Mouse (Mus musculus): ENCODE measurements around the gene Spag6. TPM values are rescaled to one million over a fixed set of nuclear protein-coding genes. Genes with fewer than 3 reads are reported as not detected.

Spag6 gene
- polyA plus RNA-seq (2016; fragmentation: Nextera tagmentation; extraction: Ambion mirVana), result 0.46 and 0.59 TPM in 2 replicates

GRCm38 (mm10) chr2:18693871-18694610 lies at the start of gene Spag6:
Spag6 (plus strand) TSS chr2:18694032.
- Histone ChIP-seq H3K36me3 (no peaks in the 10 kb centered on the region), H3K4me1 (replicated peaks) (peaks cover 39% of the 10 kb centered on the region), H3K27me3 (ENCODE audit: insufficient read depth, poor library complexity, severe bottlenecking) (peaks cover 92% of the 10 kb centered on the region), H3K4me3 (peak within 1 kb of the TSS; percentile 75), H3K9me3 (0 out of 2 replicates have a peak, but pooled peaks cover 3% of the 10 kb centered on the region), H3K27ac (peak within 1 kb of the TSS; percentile 93)
- under 1% methylated on average over 61 of the region's 61 CpGs for WGBS
- peak; percentile 88 for DNase-seq (ENCODE audit: low spot score)

DNA sequence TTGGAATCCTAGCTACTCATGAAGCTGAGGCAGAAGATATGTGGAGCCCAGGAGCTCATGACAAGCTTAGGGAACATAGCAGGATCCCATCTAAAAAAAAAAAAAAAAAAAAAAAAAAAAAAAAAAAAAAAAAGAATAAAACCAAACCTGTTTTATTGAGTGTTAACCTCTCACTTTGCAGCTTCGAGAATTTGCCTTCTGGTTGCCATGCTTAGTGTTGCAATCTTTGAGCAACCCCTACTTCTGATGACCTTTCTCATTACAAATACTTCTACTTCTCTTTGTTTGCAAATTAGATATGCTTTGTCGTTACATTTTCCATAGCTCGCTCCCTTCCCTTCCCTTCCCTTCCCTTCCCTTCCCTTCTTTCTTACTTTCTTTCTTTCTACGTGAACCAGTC lies 45.3 kb upstream of the Spag6 start:
- H3K4me3 ChIP-seq, result no peak overlapping the region
- H3K27me3 ChIP-seq (ENCODE audit: insufficient read depth, poor library complexity, severe bottlenecking), result no peaks in the 10 kb centered on the region; the same call in 1 of the 2 replicates
- no peaks in the 10 kb centered on the region for H3K36me3 ChIP-seq
- no peak for DNase-seq (ENCODE audit: low spot score)
- H3K4me1 ChIP-seq (replicated peaks), result no peaks in the 10 kb centered on the region
- WGBS, result 81% methylated on average over 4 of the region's 4 CpGs
- H3K27ac ChIP-seq, result no peak overlapping the region
- H3K9me3 ChIP-seq, result peaks cover 3% of the 10 kb centered on the region; the same call in 1 of the 2 replicates

DNA sequence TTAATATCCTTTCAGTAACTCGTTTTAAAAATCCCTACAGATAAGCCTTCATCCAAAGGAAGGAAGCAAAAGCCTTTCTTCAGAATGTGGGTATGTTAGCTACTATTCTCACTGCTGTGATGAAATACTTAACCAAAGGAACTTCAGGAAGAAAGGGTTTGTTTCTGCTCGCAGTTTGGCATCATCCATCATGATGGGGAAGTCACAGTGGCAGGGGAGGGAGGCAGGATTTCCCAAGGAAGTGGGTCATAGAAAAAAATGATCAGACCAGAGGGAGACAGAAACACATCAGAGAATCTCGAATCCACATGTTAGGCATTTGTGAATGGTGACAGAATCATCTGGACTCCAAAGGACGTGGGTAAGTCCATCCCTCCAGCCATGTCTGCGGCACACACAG lies 39.0 kb upstream of the Spag6 start:
- no peaks in the 10 kb centered on the region for H3K36me3 ChIP-seq
- H3K27me3 ChIP-seq (ENCODE audit: insufficient read depth, poor library complexity, severe bottlenecking), result no peaks in the 10 kb centered on the region
- H3K4me3 ChIP-seq, result no peak overlapping the region
- no peaks in the 10 kb centered on the region for H3K4me1 ChIP-seq (replicated peaks)
- WGBS, result 72% methylated on average over 5 of the region's 5 CpGs
- no peak overlapping the region for H3K27ac ChIP-seq
- no peak for DNase-seq (ENCODE audit: low spot score)
- H3K9me3 ChIP-seq, result no peaks in the 10 kb centered on the region

DNA sequence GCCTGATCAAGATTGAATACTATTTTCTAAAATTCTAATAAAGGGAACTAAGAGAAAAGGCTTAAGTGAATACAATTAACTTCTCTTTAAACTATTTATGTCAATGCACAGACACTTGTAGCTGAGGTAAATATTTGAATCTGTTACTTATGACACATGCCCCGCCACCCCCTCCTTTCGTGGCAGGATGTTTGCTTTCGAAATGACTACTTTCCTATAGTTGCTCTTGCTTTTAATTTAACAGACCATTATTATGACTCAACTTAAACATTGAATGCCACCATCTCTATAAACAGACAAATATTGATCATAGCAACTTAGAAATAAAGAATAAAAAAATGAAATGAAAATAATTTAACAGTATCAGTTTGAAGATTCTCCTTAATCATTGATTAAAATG lies 29.8 kb upstream of the Spag6 start:
- Histone ChIP-seq H3K4me1 (replicated peaks) (no peaks in the 10 kb centered on the region), H3K27ac (no peak overlapping the region), H3K4me3 (no peak overlapping the region), H3K27me3 (ENCODE audit: insufficient read depth, poor library complexity, severe bottlenecking) (peaks cover 13% of the 10 kb centered on the region), H3K36me3 (no peaks in the 10 kb centered on the region), H3K9me3 (no peaks in the 10 kb centered on the region)
- no peak for DNase-seq (ENCODE audit: low spot score)
- 91% methylated on average over 3 of the region's 3 CpGs for WGBS

- Histone ChIP-seq H3K4me3 (no peak overlapping the region), H3K9me3 (no peaks in the 10 kb centered on the region), H3K36me3 (no peaks in the 10 kb centered on the region), H3K27ac (no peak overlapping the region), H3K27me3 (ENCODE audit: insufficient read depth, poor library complexity, severe bottlenecking) (peaks cover 54% of the 10 kb centered on the region), H3K4me1 (replicated peaks) (peaks cover 40% of the 10 kb centered on the region)
- 3% methylated on average over 6 of the region's 6 CpGs for WGBS
- DNase-seq (ENCODE audit: low spot score), result no peak
Measured at GRCm38 (mm10) chr2:18671041-18671440, 22.8 kb upstream of the Spag6 start.

GRCm38 (mm10) chr2:18672133-18672765 lies 21.6 kb upstream of the Spag6 start, which contains the start of gene Commd3:
Commd3 (plus strand) TSS chr2:18672384.
- no peaks in the 10 kb centered on the region for H3K36me3 ChIP-seq
- no peaks in the 10 kb centered on the region for H3K9me3 ChIP-seq
- H3K4me1 ChIP-seq (replicated peaks), result peaks cover 42% of the 10 kb centered on the region
- peak; percentile 93 for DNase-seq (ENCODE audit: low spot score)
- under 1% methylated on average over 91 of the region's 91 CpGs for WGBS
- peaks cover 53% of the 10 kb centered on the region for H3K27me3 ChIP-seq (ENCODE audit: insufficient read depth, poor library complexity, severe bottlenecking)
- peak within 1 kb of the TSS; percentile 78 for H3K4me3 ChIP-seq
- H3K27ac ChIP-seq, result peak within 1 kb of the TSS; percentile 99

DNA sequence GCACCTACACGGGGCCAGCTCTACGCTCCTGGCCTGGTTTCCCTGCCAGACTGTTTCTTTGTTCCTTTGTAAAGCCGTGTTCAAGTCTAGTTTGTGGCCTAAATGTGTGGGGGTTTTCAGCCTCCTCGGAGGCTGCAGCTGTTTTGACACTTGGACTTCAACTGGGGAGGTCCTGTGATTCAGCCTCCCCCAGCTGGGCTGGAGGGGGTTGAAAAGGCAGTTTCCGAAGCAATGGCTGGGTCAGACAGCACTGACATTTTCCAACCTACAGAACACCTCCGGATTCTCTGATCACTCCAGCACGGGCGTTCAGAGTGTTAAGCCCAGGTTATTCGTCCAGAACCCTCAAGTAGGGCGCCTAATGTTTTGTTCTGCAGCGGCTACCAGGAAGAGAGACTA lies 21.1 kb upstream of the Spag6 start:
- no peak for DNase-seq (ENCODE audit: low spot score)
- H3K27ac ChIP-seq, result peak overlapping the region; percentile 99
- H3K27me3 ChIP-seq (ENCODE audit: insufficient read depth, poor library complexity, severe bottlenecking), result peaks cover 49% of the 10 kb centered on the region
- peak overlapping the region; percentile 78 for H3K4me3 ChIP-seq
- H3K36me3 ChIP-seq, result no peaks in the 10 kb centered on the region
- H3K9me3 ChIP-seq, result no peaks in the 10 kb centered on the region
- under 1% methylated on average over 11 of the region's 11 CpGs for WGBS
- peaks cover 42% of the 10 kb centered on the region for H3K4me1 ChIP-seq (replicated peaks)

GRCm38 (mm10) chr2:18673766-18674165 lies 20.1 kb upstream of the Spag6 start:
- no peaks in the 10 kb centered on the region for H3K36me3 ChIP-seq
- no peaks in the 10 kb centered on the region for H3K9me3 ChIP-seq
- H3K4me1 ChIP-seq (replicated peaks), result peaks cover 50% of the 10 kb centered on the region
- no peak for DNase-seq (ENCODE audit: low spot score)
- H3K4me3 ChIP-seq, result no peak overlapping the region
- no peak overlapping the region for H3K27ac ChIP-seq
- 6% methylated on average over 4 of the region's 4 CpGs for WGBS
- peaks cover 52% of the 10 kb centered on the region for H3K27me3 ChIP-seq (ENCODE audit: insufficient read depth, poor library complexity, severe bottlenecking)

GRCm38 (mm10) chr2:18674193-18674902 lies 19.5 kb upstream of the Spag6 start:
- H3K4me3 ChIP-seq, result no peak overlapping the region
- peaks cover 55% of the 10 kb centered on the region for H3K4me1 ChIP-seq (replicated peaks)
- H3K27me3 ChIP-seq (ENCODE audit: insufficient read depth, poor library complexity, severe bottlenecking), result peaks cover 58% of the 10 kb centered on the region
- no peaks in the 10 kb centered on the region for H3K36me3 ChIP-seq
- DNase-seq (ENCODE audit: low spot score), result no peak
- H3K9me3 ChIP-seq, result no peaks in the 10 kb centered on the region
- H3K27ac ChIP-seq, result no peak overlapping the region
- 10% methylated on average over 4 of the region's 4 CpGs for WGBS

- Histone ChIP-seq H3K4me3 (peak overlapping the region; percentile 84), H3K36me3 (no peaks in the 10 kb centered on the region), H3K9me3 (no peaks in the 10 kb centered on the region), H3K4me1 (replicated peaks) (peaks cover 66% of the 10 kb centered on the region), H3K27me3 (ENCODE audit: insufficient read depth, poor library complexity, severe bottlenecking) (peaks cover 59% of the 10 kb centered on the region), H3K27ac (peak overlapping the region; percentile 98)
- under 1% methylated on average over 42 of the region's 42 CpGs for WGBS
- peak; percentile 41 for DNase-seq (ENCODE audit: low spot score)
Measured at GRCm38 (mm10) chr2:18675681-18676456, 18.0 kb upstream of the Spag6 start.

- Histone ChIP-seq H3K36me3 (no peaks in the 10 kb centered on the region), H3K27ac (peak overlapping the region; percentile 98), H3K4me3 (peak overlapping the region; percentile 84), H3K4me1 (replicated peaks) (peaks cover 65% of the 10 kb centered on the region), H3K27me3 (ENCODE audit: insufficient read depth, poor library complexity, severe bottlenecking) (peaks cover 63% of the 10 kb centered on the region), H3K9me3 (no peaks in the 10 kb centered on the region)
- under 1% methylated on average over 43 of the region's 64 CpGs for WGBS
- peak; percentile 95 for DNase-seq (ENCODE audit: low spot score)
Measured at GRCm38 (mm10) chr2:18676457-18676935, 17.3 kb upstream of the Spag6 start.

GRCm38 (mm10) chr2:18676936-18677491 lies 16.8 kb upstream of the Spag6 start, which contains the start of gene Bmi1:
Bmi1 (plus strand) TSS chr2:18677018.
- DNase-seq (ENCODE audit: low spot score), result peak; percentile 73
- Histone ChIP-seq H3K27me3 (ENCODE audit: insufficient read depth, poor library complexity, severe bottlenecking) (peaks cover 68% of the 10 kb centered on the region), H3K36me3 (peaks cover 3% of the 10 kb centered on the region), H3K4me3 (peak within 1 kb of the TSS; percentile 84), H3K4me1 (replicated peaks) (peaks cover 60% of the 10 kb centered on the region), H3K9me3 (no peaks in the 10 kb centered on the region), H3K27ac (peak within 1 kb of the TSS; percentile 98)
- WGBS, result under 1% methylated on average over 77 of the region's 77 CpGs
